Mouse (Mus musculus): Measurements from ENCODE around the gene Tcea2.
A peak's percentile ranks its signal among the peaks of the same experiment; 100 is the strongest.

Gene Tcea2

DNA sequence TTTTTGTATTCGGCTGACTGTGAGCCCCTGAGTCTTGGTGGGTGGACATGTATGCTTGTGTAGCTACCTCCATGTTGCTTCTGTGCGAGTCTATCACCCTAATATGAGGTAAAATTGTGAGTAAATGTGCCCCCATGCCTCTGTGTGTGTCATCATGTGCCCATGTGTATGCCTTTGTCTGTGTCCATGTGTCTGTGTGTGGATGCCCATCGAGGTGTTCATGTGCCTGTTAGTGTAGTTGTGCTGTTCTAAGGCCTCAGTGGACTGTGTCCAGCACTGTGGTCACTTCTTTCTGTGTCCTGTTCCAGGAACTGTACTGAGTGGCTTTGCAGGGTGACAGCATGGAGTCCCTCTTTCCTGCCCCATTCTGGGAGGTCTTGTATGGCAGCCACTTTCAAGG lies 35.3 kb downstream of the Tcea2 start:
- no peak for DNase-seq

DNA sequence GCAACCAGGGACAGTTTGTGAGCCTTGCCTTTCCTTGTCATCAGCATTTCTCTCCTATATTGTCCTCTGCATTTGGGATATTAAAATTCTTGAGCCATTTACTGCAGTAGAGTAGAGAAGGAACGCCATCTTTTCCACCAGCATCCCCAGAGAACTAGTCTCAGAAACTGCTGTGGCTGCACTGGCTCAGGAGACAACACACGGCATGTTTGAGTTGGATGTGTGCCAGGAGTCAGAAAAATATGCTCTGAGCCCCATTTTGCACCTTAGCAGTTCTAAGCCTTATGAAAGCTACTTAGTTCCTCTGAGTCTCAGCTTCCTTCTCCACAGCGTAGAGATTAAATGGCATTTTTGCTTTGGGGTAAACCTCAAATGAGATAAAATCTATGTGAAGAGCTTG lies 36.9 kb downstream of the Tcea2 start:
- DNase-seq = no peak

- no peak for DNase-seq
These were observed 40.0 kb downstream of the Tcea2 start for GRCm38 (mm10) chr2:181720061-181720460.

DNA sequence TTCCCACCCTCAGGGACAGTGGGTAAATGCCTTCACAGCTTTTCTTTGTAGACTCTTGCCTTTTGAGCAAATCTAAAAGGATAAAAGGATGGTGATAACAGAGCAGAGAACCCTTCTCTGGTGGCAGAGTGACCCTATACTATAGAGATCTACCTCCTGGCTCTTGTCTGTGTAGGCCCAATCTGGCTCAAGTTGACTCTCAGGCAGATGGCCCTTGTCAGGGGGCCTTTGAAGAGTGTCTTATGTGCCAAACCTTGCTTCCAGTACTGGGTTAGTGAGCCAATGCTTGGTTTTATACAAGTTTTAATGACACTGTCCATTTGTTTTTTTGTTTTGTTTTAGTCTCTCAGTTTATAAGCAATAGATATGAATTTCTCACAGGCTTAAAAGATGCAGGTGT lies 41.1 kb downstream of the Tcea2 start:
- DNase-seq = no peak

DNA sequence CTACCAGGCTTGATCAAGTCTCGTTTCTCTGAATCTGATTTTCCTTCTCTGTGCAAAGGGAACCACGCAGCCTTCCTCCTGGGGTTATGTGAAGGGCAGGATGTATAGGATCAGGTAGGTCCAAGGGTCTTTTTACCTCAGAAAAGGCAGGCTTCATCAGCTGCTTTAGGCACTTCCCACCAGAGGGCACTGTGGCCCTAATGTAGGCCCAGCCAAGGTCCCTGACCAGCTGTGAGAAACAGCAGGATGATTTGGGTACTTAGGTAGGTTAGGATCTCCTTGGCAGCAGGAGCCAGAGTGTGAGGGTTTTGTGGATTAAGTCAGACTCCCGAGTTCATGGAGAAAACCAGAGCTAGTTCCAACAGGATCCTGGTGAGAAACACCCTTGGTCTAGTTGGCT lies 42.1 kb downstream of the Tcea2 start:
- DNase-seq = peak; percentile 41

- DNase-seq = no peak
These were observed 47.7 kb downstream of the Tcea2 start for GRCm38 (mm10) chr2:181727659-181728262.

GRCm38 (mm10) chr2:181730051-181730450 lies 49.9 kb downstream of the Tcea2 start:
- DNase-seq = no peak

All from right cerebral cortex, postnatal 4 days (tissue).